Mouse (Mus musculus) stomach, postnatal 0 days (tissue): ENCODE measurements at regions not wholly inside any gene's neighbourhood (a gene's known extent, or its start where the extent isn't known, plus 50 kb on each side); places are given as distances from the start of the nearest gene placed in this dataset.

Experiments
- ATAC-seq: fragments of 200-750 bp; cut with Nextera tagmentation; 2 replicates; pipeline ENCODE4 v1.8.0; 2017; ENCODE audit not compliant: low FRiP score, low TSS enrichment
- DNase-seq: peaks from one replicate; pipeline ENCODE4 v3.0.0-alpha.2; 2016; ENCODE audit warnings: low spot score
- H3K27ac ChIP-seq: fragments of 300-500 bp; sonication (generic); replicated peaks from 2 replicates; pipeline ENCODE4 v1.5.1; 2014; ENCODE audit warnings: mild to moderate bottlenecking, control low read depth
- H3K27me3 ChIP-seq: fragments of 300-500 bp; sonication (generic); 2 replicates; pipeline ENCODE4 v1.6.1; 2014; ENCODE audit warnings: low read length; ENCODE audit not compliant: control insufficient read depth, insufficient read depth
- H3K36me3 ChIP-seq: fragments of 300-500 bp; sonication (generic); 2 replicates; pipeline ENCODE4 v1.6.1; 2014; ENCODE audit warnings: low read length, mixed read lengths; ENCODE audit not compliant: control insufficient read depth, insufficient read depth
- H3K4me1 ChIP-seq: fragments of 300-500 bp; sonication (generic); replicated peaks from 2 replicates; pipeline ENCODE4 v1.6.1; 2014; ENCODE audit warnings: antibody characterized with exemption; ENCODE audit not compliant: control insufficient read depth, insufficient read depth
- H3K4me2 ChIP-seq: fragments of 300-500 bp; sonication (generic); replicated peaks from 2 replicates; pipeline ENCODE4 v1.6.1; 2014; ENCODE audit warnings: low read depth, mild to moderate bottlenecking, control low read depth, moderate library complexity
- H3K4me3 ChIP-seq: fragments of 300-500 bp; sonication (generic); 2 replicates; pipeline ENCODE4 v1.5.1; 2014; ENCODE audit warnings: low read depth, low read length, control low read depth
- H3K9ac ChIP-seq: fragments of 300-500 bp; sonication (generic); 2 replicates; pipeline ENCODE4 v1.6.1; 2014; ENCODE audit warnings: mild to moderate bottlenecking, low read length, control low read depth, mixed read lengths
- H3K9me3 ChIP-seq: fragments of 300-500 bp; sonication (generic); 2 replicates; pipeline ENCODE4 v1.6.1; 2016; ENCODE audit warnings: low read length; ENCODE audit not compliant: control insufficient read depth
- CTCF ChIP-seq: IDR thresholded peaks from 2 replicates; pipeline ENCODE4 v1.5.1; 2016; ENCODE audit warnings: antibody characterized with exemption, low read depth, mild to moderate bottlenecking, moderate library complexity
- EP300 ChIP-seq: optimal IDR thresholded peaks from 2 replicates; pipeline ENCODE3; 2016; ENCODE audit warnings: antibody characterized with exemption
- WGBS: fragments of 180-500 bp; shearing (Covaris S2); extraction: QIAGEN DNeasy Blood & Tissue Kit; methylation state at CpG from one replicate; pipeline ENCODE4 v1.1.7; 2014; 5-methylcytosine and 5-hydroxymethylcytosine counted together

- ATAC-seq, result no peak
- TF ChIP-seq CTCF (no peak), EP300 (no peak)
- H3K4me3 ChIP-seq, result no peak overlapping the region
- H3K9ac ChIP-seq, result no peak overlapping the region
- H3K4me2 ChIP-seq, result no peak overlapping the region
- H3K9me3 ChIP-seq, result no peaks in the 10 kb centered on the region
- no peaks in the 10 kb centered on the region for H3K36me3 ChIP-seq
- H3K27me3 ChIP-seq, result no peaks in the 10 kb centered on the region
- no peaks in the 10 kb centered on the region for H3K4me1 ChIP-seq
- DNase-seq, result no peak
- H3K27ac ChIP-seq, result no peak overlapping the region
- 82% methylated on average over 10 of the region's 10 CpGs for WGBS
These were observed 328.1 kb downstream of the Ptprc start for GRCm38 (mm10) chr1:137847311-137847923.

- no peak overlapping the region for H3K4me3 ChIP-seq
- no peak for DNase-seq
- no peaks in the 10 kb centered on the region for H3K9me3 ChIP-seq
- 64% methylated on average over 1 of the region's 1 CpGs for WGBS
- H3K27me3 ChIP-seq, result no peaks in the 10 kb centered on the region
- H3K27ac ChIP-seq, result no peak overlapping the region
- no peak overlapping the region for H3K9ac ChIP-seq
- no peak for ATAC-seq
- TF ChIP-seq CTCF (no peak), EP300 (no peak)
- no peak overlapping the region for H3K4me2 ChIP-seq
- no peaks in the 10 kb centered on the region for H3K4me1 ChIP-seq
- no peaks in the 10 kb centered on the region for H3K36me3 ChIP-seq
These were observed 328.7 kb downstream of the Ptprc start for GRCm38 (mm10) chr1:137846857-137847256.

- H3K36me3 ChIP-seq, result no peaks in the 10 kb centered on the region
- H3K4me1 ChIP-seq, result no peaks in the 10 kb centered on the region
- no peak overlapping the region for H3K27ac ChIP-seq
- no peak for DNase-seq
- no peak overlapping the region for H3K9ac ChIP-seq
- TF ChIP-seq CTCF (no peak), EP300 (no peak)
- no peak for ATAC-seq
- no peak overlapping the region for H3K4me2 ChIP-seq
- H3K27me3 ChIP-seq, result no peaks in the 10 kb centered on the region
- H3K4me3 ChIP-seq, result no peak overlapping the region
- H3K9me3 ChIP-seq, result no peaks in the 10 kb centered on the region
These were observed 335.0 kb downstream of the Ptprc start for GRCm38 (mm10) chr1:137840531-137840930.

GRCm38 (mm10) chr1:137839703-137840102, 335.8 kb downstream of the Ptprc start:
- Histone ChIP-seq H3K36me3 (no peaks in the 10 kb centered on the region), H3K9me3 (no peaks in the 10 kb centered on the region), H3K9ac (no peak overlapping the region), H3K27ac (no peak overlapping the region), H3K4me1 (no peaks in the 10 kb centered on the region), H3K4me2 (no peak overlapping the region), H3K4me3 (no peak overlapping the region), H3K27me3 (no peaks in the 10 kb centered on the region)
- no peak for DNase-seq
- 43% methylated on average over 5 of the region's 5 CpGs for WGBS
- ATAC-seq, result no peak
- TF ChIP-seq CTCF (no peak), EP300 (no peak)

GRCm38 (mm10) chr1:137839263-137839662, 336.2 kb downstream of the Ptprc start:
- WGBS, result 47% methylated on average over 2 of the region's 2 CpGs
- no peaks in the 10 kb centered on the region for H3K27me3 ChIP-seq
- no peak overlapping the region for H3K9ac ChIP-seq
- TF ChIP-seq CTCF, result no peak
- TF ChIP-seq EP300, result no peak
- H3K36me3 ChIP-seq, result no peaks in the 10 kb centered on the region
- H3K4me2 ChIP-seq, result no peak overlapping the region
- no peak overlapping the region for H3K4me3 ChIP-seq
- H3K4me1 ChIP-seq, result no peaks in the 10 kb centered on the region
- no peaks in the 10 kb centered on the region for H3K9me3 ChIP-seq
- DNase-seq (no peak), ATAC-seq (no peak)
- H3K27ac ChIP-seq, result no peak overlapping the region

- H3K27me3 ChIP-seq, result no peaks in the 10 kb centered on the region
- H3K4me3 ChIP-seq, result no peak overlapping the region
- H3K9me3 ChIP-seq, result no peaks in the 10 kb centered on the region
- no peak for DNase-seq
- H3K36me3 ChIP-seq, result no peaks in the 10 kb centered on the region
- 40% methylated on average over 8 of the region's 8 CpGs for WGBS
- H3K4me1 ChIP-seq, result no peaks in the 10 kb centered on the region
- ATAC-seq, result no peak
- H3K4me2 ChIP-seq, result no peak overlapping the region
- H3K27ac ChIP-seq, result no peak overlapping the region
- TF ChIP-seq EP300 (no peak), CTCF (no peak)
- H3K9ac ChIP-seq, result no peak overlapping the region
These were observed 337.2 kb downstream of the Ptprc start for GRCm38 (mm10) chr1:137838357-137838756.
